ENCODE assay signal across 9 mouse cellular contexts in the genomic region with DNA sequence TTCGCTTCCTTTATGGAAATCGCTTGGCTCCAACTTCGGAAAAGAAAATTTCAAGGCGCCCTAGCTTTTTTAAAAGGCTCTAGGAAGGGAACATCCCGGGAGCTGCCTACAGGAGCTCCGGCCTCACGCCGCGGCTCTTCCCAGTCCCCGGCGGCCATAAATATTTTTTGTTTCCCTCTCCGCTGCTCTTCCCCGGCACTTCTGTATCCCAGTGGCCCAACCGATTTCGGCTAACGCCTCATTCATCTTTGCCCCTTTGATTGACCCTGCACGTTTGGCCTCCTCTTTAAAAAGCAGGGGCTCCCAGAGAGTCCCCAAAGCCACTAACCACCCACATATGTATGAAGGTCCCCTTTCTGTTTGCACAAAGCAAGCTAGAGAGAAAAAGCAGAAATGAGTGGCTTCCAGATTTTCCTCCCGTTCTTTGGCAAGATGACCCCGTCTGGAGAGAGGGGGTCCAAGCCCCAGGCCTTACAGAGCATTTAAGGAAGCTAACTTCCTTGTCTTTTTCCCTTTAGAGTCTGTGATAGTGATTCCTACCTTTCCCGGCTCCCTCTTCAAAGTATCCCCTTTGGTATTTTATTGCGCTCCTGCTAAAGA. TPM values are rescaled to one million over a fixed set of nuclear protein-coding genes. Genes with fewer than 3 reads are reported as not detected.
A peak's percentile ranks its signal among the peaks of the same experiment; 100 is the strongest.
DNase-seq lines count a peak whose midpoint lies in the region; ATAC-seq and TF ChIP-seq lines count a peak whose summit lies in the region.
"Had no signal": no experiment of that assay in that cellular context is flagged by ENCODE, and none has a peak within 500 bp of the region (broad histone marks: within the 10 kb centered on the region; RNA-seq: fewer than 3 reads in every experiment).

No protein-coding gene starts in this region.

- peak overlapping the region; percentile 68 for H3K9ac ChIP-seq in intestine, embryonic 16.5 days (ENCODE audit: low read depth, low read length)
- peak overlapping the region; percentile 85 for H3K9ac ChIP-seq in neural tube, embryonic 13.5 days

- H3K4me2 ChIP-seq in intestine, embryonic 16.5 days (ENCODE audit: low read depth, low read length) = peak overlapping the region; percentile 48
- H3K4me2 ChIP-seq in neural tube, embryonic 13.5 days = peak overlapping the region; percentile 67

- no peaks in the 10 kb centered on the region for H3K9me3 ChIP-seq in embryonic facial prominence, embryonic 10.5 days
- H3K9me3 ChIP-seq in intestine, embryonic 16.5 days (ENCODE audit: control insufficient read depth, low read length) = no peaks in the 10 kb centered on the region
- H3K9me3 ChIP-seq in neural tube, embryonic 13.5 days = no peaks in the 10 kb centered on the region

- no peak for TF ChIP-seq CTCF in kidney, adult 2 months (conservative IDR thresholded peaks at IDR 0.05; ENCODE audit: insufficient read depth, insufficient read length, low read depth, low read length)

- H3K27me3 ChIP-seq in kidney, adult 2 months (replicated peaks; ENCODE audit: control insufficient read depth, insufficient read depth, low read length) = no peaks in the 10 kb centered on the region
- H3K27me3 ChIP-seq in embryonic facial prominence, embryonic 10.5 days (replicated peaks; ENCODE audit: low read depth, poor library complexity, severe bottlenecking) = peaks cover 100% of the 10 kb centered on the region
- peaks cover 18% of the 10 kb centered on the region for H3K27me3 ChIP-seq in intestine, embryonic 16.5 days (replicated peaks; ENCODE audit: control insufficient read depth, insufficient read depth, low read length)
- H3K27me3 ChIP-seq in neural tube, embryonic 13.5 days = no peaks in the 10 kb centered on the region

- H3K4me1 ChIP-seq in kidney, adult 2 months (ENCODE audit: control insufficient read depth, insufficient read depth, low read length) = peaks cover 8% of the 10 kb centered on the region; the same call in 1 of the 2 replicates
- peaks cover 3% of the 10 kb centered on the region; the same call in 1 of the 2 replicates for H3K4me1 ChIP-seq in embryonic facial prominence, embryonic 10.5 days
- H3K4me1 ChIP-seq in intestine, embryonic 16.5 days (ENCODE audit: control insufficient read depth, insufficient read depth, low read length) = peaks cover 18% of the 10 kb centered on the region
- peaks cover 93% of the 10 kb centered on the region for H3K4me1 ChIP-seq in neural tube, embryonic 13.5 days (replicated peaks)

- 14% methylated on average over 21 of the region's 21 CpGs for WGBS in kidney, adult 2 months
- WGBS in embryonic facial prominence, embryonic 10.5 days = 1% methylated on average over 21 of the region's 21 CpGs
- WGBS in intestine, embryonic 16.5 days = 10% methylated on average over 21 of the region's 21 CpGs
- 2% methylated on average over 21 of the region's 21 CpGs for WGBS in neural tube, embryonic 13.5 days

- no peaks in the 10 kb centered on the region for H3K36me3 ChIP-seq in kidney, adult 2 months (ENCODE audit: control insufficient read depth, insufficient read depth, low read length)
- no peaks in the 10 kb centered on the region for H3K36me3 ChIP-seq in embryonic facial prominence, embryonic 10.5 days (replicated peaks)
- no peaks in the 10 kb centered on the region for H3K36me3 ChIP-seq in intestine, embryonic 16.5 days (ENCODE audit: control insufficient read depth, insufficient read depth, low read length)
- H3K36me3 ChIP-seq in neural tube, embryonic 13.5 days = no peaks in the 10 kb centered on the region

- no peak for TF ChIP-seq POLR2A in kidney, adult 2 months (IDR thresholded peaks at IDR 0.05; ENCODE audit: low read depth, low read length)

- no peak for ATAC-seq in intestine, embryonic 16.5 days
- ATAC-seq in neural tube, embryonic 13.5 days (ENCODE audit: low read depth) = no peak

- peak overlapping the region; percentile 66 for H3K4me3 ChIP-seq in kidney, adult 2 months (ENCODE audit: insufficient read depth, low read depth, low read length)
- no peak overlapping the region for H3K4me3 ChIP-seq in embryonic facial prominence, embryonic 10.5 days
- H3K4me3 ChIP-seq in intestine, embryonic 16.5 days (ENCODE audit: low read length) = peak overlapping the region; percentile 25
- peak overlapping the region; percentile 41 for H3K4me3 ChIP-seq in neural tube, embryonic 13.5 days
- H3K4me3 ChIP-seq: myocyte had no signal

- DNase-seq in kidney, adult 2 months = peak; percentile 43
- DNase-seq in kidney, postnatal 10 days = no peak
- DNase-seq in embryonic facial prominence, embryonic 10.5 days (ENCODE audit: low spot score) = peak; percentile 58
- no peak for DNase-seq in right cerebral cortex, postnatal 25 days
- DNase-seq in spleen, postnatal 10 days (ENCODE audit: low spot score in 2 of 2) = no peak
- DNase-seq in thymus, adult 18-20 months = no peak

- peak overlapping the region; percentile 94 for H3K27ac ChIP-seq in kidney, adult 2 months (ENCODE audit: insufficient read depth, low read depth, low read length)
- H3K27ac ChIP-seq in embryonic facial prominence, embryonic 10.5 days (replicated peaks) = no peak overlapping the region
- peak overlapping the region; percentile 94 for H3K27ac ChIP-seq in intestine, embryonic 16.5 days (ENCODE audit: low read length)
- peak overlapping the region; percentile 95 for H3K27ac ChIP-seq in neural tube, embryonic 13.5 days (replicated peaks)

RNA-seq across cellular contexts. Expression of a gene that starts 40.8 kb away (rescaled TPM):
- polyA plus RNA-seq in kidney, adult 2 months (2012; rRNA removed) = 2.5 and 2.7 TPM in 2 replicates
- polyA plus RNA-seq in embryonic facial prominence, embryonic 10.5 days (2016; fragmentation: Nextera tagmentation; extraction: Ambion mirVana) = 0.11 and 0.16 TPM in 2 replicates
- 8.8 and 9.7 TPM in 2 replicates for polyA plus RNA-seq in intestine, embryonic 16.5 days (2015; fragmentation: Nextera tagmentation; extraction: Ambion mirVana)
- polyA plus RNA-seq in neural tube, embryonic 13.5 days (2015; fragmentation: Nextera tagmentation; extraction: Ambion mirVana) = 40.2 and 49.9 TPM in 2 replicates

Comparison
In these comparisons a context has a peak if more than half of its experiments do, and no peak if none do; other contexts are left out.
1. DNase-seq: peak in kidney, adult 2 months (single experiment) and embryonic facial prominence, embryonic 10.5 days (single experiment); none in kidney, postnatal 10 days (single experiment), right cerebral cortex, postnatal 25 days (single experiment), spleen, postnatal 10 days (0 of 2) and thymus, adult 18-20 months (0 of 2).